Mouse (Mus musculus): ENCODE data around the gene Gpr25.

The Gpr25 gene

DNA sequence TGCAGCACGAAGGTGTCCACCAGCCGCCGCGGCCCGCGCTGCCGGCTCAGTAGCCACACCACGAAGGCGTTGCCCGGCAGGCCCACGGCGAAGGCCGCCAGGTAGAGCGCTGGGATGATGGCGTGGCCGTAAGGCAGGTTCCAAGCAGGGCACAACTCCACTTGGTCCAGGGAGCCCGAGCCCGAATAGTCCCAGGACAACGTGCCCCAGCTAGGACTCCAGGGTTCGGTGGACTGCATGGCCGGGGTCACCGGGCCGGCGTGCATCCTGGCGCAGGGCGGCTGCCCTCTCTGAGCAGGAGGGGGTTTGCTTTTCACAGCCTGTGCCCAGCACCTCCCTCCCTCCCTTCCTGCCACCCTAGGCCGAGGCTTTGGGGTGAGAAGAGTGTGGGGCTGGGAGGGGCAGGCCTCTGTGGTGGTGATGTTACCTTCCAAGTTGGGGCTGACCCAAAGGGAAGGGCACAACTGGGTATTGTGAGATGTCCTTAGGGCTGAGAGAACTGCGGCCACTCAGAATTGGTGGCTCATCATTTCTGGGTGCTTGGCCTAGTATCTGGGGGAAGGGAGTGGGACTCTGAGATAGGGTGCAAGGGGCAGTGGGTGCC is at the start of gene Gpr25:
Gene Gpr25, minus strand, starts transcription at position 239 of the 604 bp plus-strand sequence.
- no peak for DNase-seq

DNA sequence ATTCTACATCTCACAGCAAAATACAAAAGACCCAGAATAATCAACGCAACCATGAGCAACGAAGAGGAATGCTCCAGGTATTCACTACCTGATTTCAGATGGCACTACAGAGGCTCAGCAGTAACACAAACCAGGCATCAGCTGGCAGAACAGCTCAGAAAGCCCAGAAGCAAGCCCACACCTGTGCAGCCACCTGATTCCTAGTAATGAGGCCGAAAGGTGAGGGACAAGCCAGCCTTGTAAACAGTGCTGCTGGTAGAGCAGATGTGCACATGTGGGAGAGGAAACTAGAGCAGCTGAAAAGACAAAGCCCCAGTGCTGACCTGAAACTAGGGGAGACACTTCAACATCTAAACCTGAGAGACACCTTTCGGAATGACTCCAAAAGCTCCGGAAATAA is 48.5 kb upstream of the Gpr25 start:
- DNase-seq: no peak

DNA sequence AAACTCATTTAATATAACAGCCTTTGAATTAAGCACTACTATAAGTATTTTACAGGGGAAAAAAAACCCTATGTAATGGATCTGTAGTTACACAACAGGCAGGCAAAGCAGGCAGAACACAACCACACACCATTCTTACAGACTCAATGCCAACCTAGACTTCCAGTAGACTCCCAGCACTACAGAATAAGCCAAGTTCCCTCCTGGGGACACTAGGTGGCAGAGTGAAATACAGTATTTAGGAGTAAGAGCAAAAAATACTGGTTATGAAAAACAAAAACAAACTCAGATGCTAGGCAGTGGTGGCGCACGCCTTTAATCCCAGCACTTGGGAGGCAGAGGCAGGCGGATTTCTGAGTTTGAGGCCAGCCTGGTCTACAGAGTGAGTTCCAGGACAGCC is 45.8 kb upstream of the Gpr25 start:
- DNase-seq: peak in 1 of 2 experiments; percentile 35

DNA sequence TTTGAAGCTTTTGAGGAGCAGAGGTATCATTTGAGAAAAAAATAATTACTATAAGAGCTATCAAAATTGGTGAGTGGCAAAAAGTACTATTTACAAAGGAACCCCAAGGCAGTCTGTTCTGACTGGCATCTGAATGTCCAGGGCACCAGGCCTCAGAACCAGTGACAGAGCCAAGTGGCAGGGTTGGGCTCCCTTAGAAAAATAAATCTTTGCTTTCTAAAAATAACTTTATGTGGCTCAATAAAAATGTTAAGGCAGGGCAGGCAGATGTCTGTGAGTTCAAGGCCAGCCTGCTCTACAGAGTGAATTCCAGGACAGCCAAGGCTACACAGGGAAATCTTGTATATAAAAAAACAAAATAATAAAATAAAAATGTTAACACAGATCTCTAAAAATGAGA is 33.3 kb upstream of the Gpr25 start:
- no peak for DNase-seq

DNA sequence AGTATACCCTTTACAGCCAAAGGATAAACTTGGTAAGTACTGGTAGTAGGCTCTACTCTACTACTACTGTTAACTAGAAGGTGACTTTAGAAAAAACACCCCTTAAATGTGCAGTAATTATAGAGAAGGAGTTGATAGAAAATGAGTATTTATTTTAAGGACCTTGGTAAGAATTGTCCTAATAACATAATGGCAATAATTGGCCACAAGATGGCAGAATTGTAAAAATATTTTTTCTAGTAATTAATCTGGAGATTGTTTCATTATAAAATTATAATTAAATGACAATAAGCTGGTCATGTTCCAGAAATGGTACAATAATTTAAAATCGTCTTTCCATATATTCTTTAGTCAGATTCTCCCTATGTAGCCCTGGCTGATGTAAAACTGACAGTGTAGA is 29.1 kb upstream of the Gpr25 start:
- DNase-seq: no peak

DNA sequence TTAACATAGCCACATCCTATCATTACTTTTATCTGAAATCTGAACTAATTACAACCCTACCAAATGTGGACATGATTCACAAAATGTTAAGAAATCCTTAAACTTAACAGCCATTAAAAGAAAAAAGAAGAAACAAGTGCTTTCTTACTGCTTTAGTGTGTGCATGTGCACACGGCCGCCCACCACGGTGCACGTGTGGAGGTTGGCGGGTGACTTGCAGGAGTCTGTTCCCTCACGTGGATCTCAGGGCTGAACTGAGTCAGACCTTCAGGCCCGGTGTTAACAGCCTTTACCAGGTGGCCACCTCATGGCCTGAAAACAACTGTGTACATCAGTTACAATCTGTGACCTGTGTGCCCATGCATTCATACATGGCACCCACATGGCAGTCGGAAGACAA is 16.7 kb upstream of the Gpr25 start:
- DNase-seq: no peak

DNA sequence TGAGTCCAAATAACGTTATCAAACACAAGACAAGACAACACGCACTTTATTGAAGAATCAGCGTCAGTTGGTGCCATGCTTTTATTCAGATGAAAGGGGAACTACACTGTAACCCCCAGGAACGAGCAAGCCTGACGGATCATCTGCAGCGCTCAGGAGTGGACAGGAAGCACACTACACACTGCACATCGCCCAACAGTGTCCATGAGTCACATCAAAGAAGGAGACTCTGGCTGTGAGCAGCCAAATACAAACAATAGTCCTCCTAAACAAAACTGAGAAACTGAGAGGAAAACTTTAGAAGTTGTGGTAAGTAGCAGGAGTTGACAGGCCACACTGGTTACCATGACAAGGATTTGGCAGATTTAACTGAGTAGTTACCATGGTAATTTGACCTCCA is 7.6 kb upstream of the Gpr25 start:
- no peak for DNase-seq

DNA sequence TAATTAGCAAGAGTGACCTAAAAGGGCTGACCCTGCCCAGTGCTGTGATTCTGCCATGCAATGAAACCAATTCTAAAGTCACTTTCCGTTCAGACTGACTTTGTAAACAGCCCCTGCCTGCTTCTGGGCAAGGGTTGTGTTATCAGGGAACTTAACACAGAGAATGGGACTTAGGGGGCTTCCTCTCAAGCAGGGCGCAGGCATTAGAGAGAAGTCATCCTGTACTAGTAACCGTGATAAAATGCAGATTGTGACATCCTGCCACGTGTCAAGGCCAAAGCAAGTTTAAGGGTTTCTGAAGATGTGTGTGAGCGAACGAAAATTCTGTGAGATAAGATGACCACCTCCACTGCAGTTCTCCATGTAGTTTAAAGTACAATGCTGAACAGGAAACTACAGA is 5.5 kb upstream of the Gpr25 start:
- DNase-seq: no peak

DNA sequence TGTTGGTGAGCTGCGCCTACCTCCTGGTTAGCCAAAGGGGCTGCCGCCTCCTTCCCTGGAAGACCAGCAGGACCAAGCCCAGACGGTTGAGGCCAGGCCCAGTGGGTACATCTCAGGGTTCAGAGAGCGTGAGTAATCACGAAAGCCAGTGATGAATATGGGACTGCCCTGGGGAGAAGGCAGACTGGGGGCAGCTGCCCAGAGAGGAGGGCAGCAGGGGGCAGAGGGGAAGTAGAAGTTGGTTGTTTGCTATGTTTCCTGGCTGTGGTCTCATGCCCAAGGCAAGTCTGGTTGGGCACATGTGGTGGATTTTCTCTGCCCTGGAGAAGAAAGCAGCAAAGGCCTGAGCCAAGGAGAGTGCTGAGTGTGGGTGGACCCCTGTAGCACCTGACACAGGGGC is 2.7 kb upstream of the Gpr25 start:
- DNase-seq: no peak

DNA sequence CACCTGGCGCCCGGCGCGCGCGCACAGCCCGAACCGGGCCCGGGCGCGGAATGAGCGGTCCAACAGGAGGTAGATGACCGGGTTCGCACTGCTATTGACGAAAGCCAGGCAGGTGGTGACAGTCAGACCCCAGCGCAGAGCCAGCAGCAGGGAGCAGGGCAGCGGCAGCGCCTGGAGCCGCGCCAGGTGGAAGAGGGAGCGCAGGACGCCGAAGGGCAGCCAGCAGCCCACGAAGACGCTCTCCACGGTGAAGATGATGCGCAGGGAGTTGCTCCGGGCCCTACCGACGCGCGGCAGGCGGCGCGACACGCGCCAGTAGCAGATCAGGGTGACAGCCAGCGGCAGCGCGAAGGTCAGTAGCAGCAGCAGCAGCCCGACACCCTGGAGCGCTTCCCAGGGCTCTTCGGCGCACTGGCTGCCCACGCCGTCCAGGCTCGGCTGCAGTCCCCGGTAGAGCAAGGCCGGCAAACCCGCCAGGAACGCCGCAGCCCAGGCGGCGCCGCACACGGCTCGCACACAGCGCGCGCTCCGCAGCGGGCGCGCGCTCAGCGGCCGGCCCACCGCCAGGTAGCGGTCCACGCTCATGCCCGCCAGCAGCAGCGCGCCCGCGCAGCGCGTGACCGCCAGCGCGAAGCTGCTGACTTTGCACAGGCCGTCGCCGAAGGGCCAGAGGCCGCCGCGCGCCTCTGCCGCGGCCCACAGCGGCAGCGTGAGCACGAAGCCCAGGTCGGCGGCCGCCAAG is 609 bp downstream of the Gpr25 start:
- peak; percentile 11 to 18 for DNase-seq

DNA sequence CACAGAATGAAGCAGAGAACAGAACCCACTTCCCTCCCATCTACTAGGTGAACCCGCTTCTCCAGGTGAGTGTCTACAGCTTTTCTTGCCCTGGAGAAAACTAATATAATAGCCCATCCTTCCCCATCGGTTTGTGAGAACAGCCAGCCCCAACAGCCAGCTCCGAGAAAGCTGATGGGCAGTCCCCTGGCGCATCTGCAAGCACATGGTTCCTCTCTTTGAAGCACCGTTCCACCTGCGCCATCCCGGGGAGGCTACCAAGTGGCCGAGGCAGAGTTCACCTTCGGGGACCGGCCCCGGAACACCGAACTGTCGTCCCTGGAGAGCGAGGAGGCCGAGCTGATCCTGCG is 1.2 kb downstream of the Gpr25 start:
- DNase-seq: no peak

DNA sequence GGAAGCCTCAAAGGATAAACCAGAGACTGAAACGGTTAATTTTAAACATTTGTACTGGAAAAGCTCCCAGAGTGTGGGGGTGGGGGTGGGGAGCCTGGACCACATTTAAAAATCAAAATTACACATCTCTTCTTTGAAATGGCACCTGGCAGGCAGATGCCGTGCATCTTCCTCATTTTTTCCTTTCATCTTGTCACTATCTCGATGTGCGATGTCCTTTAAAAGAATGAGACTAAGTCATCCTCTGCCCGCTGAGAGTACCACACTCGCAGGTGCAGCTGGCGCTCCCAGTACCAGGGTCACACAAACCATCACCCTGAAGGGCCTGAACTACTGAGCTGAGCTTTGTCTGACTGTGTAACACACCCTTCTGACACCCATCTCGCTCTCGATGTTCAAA is 2.2 kb downstream of the Gpr25 start:
- DNase-seq: no peak

DNA sequence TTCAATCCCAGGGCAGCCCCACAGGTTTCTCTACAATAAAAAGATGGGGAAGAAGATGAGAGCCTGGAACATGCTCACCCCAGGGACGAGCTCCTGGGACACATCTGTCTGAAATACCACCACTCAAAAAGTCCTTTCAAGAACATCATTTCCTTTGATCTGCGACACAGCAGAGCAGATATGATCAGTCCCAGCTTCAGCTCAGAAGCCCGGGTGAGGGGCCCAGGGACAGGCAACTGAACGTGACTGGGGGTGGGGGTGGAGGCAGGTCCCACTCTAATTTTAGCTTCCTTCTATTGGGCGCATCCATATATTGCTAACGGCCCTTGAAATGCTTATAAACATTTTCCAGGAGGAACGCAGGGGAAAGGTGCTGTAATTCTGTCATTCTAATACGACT is 5.0 kb downstream of the Gpr25 start:
- no peak for DNase-seq

DNA sequence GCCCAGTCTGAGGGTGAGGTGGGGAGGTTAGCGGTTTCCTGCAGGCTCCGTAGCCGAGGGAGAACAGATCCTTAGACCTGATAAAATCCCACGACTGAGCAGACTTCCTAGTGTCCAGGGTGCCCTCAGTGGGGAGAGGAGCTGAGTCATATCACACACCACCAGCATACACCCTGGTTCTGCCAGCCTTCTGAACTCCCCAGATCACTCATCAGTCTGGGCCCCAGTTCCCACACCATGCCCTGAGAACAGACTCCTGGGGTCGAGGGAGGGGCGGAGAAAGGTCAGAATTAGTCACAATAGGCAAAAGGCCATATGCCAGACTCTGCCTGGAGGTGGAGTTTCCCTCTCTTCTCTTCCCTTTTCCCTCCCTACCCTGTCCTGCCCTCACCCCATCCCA is 5.5 kb downstream of the Gpr25 start:
- DNase-seq: no peak

DNA sequence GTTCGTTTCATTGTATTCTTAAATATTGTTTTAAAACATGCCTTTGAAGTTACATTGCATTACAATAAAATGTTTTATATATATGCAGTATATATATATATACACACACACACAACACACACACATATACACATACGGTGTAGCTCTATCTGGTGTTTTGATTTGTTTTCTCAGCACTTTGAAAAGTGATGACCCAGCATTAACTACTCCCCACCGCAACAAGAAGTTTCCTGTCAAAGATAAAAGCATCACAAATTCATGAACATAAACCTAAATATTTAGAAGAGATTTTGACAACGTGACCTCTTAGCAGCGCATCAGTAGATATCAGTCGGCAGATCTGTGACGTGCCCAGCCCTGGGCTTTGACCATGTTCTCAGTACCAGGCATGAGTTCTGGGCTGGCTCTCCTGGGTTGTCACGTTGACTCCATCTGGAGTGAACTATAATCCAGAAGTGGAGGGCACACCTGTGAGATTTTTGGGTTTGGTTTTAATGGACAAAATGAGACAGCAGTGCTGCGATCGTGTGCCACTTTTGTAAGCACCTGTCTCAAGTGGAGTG is 6.1 kb downstream of the Gpr25 start:
- DNase-seq: no peak

DNA sequence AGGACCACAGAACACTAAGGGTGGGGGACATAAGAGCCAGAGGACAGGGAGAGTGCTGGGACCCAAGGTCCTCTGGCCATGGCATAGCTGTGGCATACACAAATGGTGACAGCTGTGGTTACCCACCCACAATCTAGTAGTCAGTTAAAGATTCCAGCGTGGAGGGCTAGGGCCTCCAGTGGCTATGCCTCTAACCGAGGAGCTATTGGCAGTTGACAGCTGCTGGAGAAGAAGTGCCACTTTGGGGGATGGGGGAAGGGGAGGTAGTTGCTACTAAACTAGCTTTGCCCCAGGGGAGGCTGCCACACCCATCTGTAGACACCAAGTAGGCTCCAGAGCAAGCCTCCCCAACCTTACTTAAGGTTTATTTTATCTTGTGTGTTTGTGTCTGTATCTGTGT is 7.2 kb downstream of the Gpr25 start:
- no peak for DNase-seq

DNA sequence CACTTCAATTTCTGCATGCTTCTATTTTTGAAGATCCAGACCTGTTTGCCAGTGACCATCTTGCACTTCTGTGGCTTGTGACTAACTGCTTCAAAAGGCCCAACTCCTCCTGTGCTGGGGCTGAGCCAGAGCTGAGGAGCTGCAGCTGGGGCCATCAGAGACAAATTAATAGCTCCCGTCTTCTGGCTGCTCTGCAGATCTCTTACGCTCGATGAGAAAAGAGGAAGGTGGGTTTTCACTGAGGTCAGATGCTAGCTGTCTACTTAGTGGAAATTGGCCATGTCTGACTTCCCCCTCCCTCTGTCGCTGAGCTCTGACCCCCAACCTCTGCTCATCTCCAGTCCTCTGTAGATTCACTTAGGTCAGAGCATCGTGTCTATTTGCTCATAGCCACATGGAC is 11.0 kb downstream of the Gpr25 start:
- DNase-seq: no peak

DNA sequence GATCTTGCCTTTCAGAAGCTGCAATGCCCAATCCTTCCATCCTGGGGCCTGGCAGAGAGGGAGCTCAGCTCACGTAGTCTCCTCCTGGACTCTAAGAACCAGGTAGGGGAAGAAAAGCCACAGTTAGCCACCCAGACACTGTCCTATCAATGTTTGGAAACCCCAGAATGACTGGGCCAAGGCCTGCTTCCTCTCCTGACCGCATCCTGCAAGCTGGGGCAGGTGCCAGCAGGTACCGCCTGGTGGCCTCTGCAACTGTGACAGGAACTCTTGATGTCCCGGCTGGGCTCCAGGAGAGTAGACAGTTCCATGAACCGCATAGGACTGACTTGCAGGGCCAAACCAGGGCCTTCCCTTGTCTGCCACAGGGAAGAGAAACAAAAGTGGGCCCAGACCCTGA is 13.3 kb downstream of the Gpr25 start:
- no peak for DNase-seq

DNA sequence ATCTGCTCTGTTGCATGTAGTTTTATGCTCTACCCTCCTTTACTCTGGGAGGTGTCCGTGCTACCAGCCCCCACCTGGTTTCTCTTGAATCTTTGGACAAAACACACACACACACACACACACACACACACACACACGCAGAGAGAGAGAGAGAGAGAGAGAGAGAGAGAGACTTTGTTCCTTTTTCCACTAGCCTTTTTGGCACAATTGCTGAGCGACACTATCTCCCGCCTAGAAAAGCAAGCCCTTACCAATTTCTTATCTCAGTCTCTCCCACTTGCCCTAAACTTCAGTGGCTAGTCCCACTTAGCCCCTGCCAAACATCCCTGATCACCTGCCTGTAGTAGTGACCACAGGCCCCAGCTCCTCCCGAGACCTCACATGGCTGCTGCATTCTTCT is 16.2 kb downstream of the Gpr25 start:
- no peak for DNase-seq

DNA sequence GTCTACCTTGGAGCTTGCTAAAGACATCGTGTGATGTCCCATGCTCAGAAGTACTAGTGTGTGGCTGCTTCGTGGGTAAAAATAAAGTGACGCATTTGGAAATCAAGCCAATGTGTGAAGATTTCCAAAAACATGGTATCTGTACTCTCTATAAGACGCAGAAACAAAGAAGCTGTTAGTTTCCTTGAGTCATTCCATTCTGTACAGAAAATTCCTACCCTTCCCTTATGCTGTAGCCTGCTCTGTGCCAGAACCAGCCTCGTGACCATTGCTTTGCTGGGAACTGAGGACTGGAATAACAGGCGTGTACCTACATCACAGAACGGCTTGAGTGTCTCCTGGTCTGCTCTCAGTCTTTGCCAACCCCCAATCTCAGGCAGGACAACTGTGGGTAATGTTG is 18.9 kb downstream of the Gpr25 start:
- no peak for DNase-seq

DNA sequence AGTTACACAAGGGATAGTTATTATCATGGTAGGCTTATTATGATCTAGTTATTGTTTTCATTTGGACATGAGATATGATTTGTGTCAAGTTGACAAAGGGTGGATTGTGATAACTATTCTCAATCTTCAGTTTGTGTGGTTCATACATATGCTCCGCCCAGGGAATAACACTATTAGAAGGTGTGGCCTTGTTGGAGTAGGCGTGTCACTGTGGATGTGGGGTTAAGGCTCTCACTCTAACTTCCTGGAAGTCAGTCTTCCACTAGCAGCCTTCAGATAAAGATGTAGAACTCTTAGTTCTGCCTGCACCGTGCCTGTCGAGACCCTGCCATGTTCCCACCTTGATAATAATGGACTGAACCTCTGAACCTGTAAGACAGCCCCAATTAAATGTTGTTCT is 22.2 kb downstream of the Gpr25 start:
- DNase-seq: no peak

DNA sequence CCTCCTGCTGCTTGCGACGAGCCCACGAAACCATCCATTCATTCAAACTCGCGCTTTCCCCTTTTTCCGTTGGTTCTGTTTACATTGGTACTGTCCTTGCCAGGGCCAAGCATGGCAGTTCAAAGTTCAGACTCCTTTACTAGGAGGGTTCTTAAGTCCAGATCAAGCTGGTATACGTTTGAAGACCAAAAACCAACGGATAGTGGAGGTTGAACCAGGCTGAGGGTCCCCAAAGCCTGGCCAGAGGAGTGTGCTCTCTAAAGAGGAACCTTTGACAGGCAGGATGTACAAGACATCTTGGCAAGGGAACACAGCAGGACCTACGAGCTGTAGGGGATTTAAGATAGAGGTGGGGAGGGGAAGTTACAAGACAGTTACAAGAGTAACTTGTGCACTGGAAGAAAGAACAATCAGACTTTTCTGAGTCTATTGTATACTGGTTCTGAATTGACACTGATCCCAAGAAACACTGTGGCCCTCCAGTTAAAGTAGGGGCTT is 26.0 kb downstream of the Gpr25 start:
- DNase-seq: no peak

DNA sequence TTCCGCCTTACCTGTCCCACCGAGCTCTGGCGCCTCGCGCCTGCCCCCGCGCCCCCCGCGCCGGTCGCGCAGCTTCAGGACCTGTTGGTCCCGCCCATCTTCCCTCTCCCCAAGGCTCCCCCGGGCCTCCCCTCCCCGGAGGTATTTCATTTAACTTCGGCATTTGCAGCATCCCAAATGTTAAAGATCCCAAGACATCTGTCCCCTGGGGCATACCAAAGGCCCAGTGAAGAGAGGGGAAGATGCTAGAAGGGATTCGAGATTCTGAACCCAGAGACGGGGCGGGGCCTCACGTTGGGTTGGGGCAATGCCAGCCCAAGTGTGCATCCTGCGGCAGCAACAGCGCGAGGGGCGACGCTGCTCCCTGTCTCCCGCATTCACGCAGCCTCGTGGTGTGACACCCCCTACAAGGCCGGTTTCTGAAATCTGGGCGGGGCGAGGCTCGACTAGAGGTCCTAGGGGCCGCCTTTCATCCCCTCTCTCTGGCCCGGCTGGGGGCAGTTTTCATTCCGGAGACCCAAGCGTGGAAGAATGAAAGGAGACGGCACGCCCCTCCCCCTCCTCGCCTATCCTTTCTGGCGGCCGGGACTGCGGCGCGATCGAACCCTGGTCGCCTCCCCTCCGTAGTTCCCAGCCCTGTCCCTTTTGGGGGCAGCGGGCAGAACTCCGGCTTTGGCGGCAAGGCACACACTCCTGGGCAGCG is 26.6 kb downstream of the Gpr25 start, which contains the start of gene Inava:
Gene Inava, minus strand, starts transcription at position 373 of the 703 bp plus-strand sequence.
- DNase-seq: peak in 1 of 2 experiments; percentile 17

Data from lung, adult 18-20 months (tissue).